ENCODE assay signal across 19 mouse cellular contexts in genomic region chr16:97759681-97760080, GRCm38 (mm10). TPM values are rescaled to one million over a fixed set of nuclear protein-coding genes. Genes with fewer than 3 reads are reported as not detected.
DNase-seq lines count a peak whose midpoint lies in the region; ATAC-seq and TF ChIP-seq lines count a peak whose summit lies in the region.
"Had no signal": no experiment of that assay in that cellular context is flagged by ENCODE, and none has a peak within 500 bp of the region (broad histone marks: within the 10 kb centered on the region; RNA-seq: fewer than 3 reads in every experiment).

No protein-coding gene starts in this region.

- H3K27me3 ChIP-seq in forebrain, embryonic 11.5 days (ENCODE audit: control insufficient read depth, insufficient read depth, low read length) = peaks cover 26% of the 10 kb centered on the region
- peaks cover 41% of the 10 kb centered on the region for H3K27me3 ChIP-seq in forebrain, embryonic 13.5 days
- H3K27me3 ChIP-seq in heart, postnatal 0 days (ENCODE audit: control insufficient read depth, insufficient read depth, low read length) = peaks cover 29% of the 10 kb centered on the region
- peaks cover 47% of the 10 kb centered on the region for H3K27me3 ChIP-seq in embryonic facial prominence, embryonic 13.5 days
- peaks cover 39% of the 10 kb centered on the region for H3K27me3 ChIP-seq in limb, embryonic 15.5 days
- H3K27me3 ChIP-seq: CH12.LX had no signal

- 18% methylated on average over 3 of the region's 3 CpGs for WGBS in forebrain, embryonic 11.5 days
- 9% methylated on average over 3 of the region's 3 CpGs for WGBS in forebrain, embryonic 13.5 days
- WGBS in heart, postnatal 0 days = 22% methylated on average over 3 of the region's 3 CpGs
- 28% methylated on average over 3 of the region's 3 CpGs for WGBS in embryonic facial prominence, embryonic 13.5 days
- WGBS in limb, embryonic 15.5 days = 37% methylated on average over 3 of the region's 3 CpGs

- H3K4me1 ChIP-seq in forebrain, embryonic 11.5 days (replicated peaks; ENCODE audit: control insufficient read depth, insufficient read depth, low read length) = peaks cover 5% of the 10 kb centered on the region; the same call in 1 of the 2 replicates
- H3K4me1 ChIP-seq in forebrain, embryonic 13.5 days = peaks cover 12% of the 10 kb centered on the region
- H3K4me1 ChIP-seq in heart, postnatal 0 days (ENCODE audit: control insufficient read depth, insufficient read depth) = peaks cover 11% of the 10 kb centered on the region; the same call in 1 of the 2 replicates
- peaks cover 12% of the 10 kb centered on the region for H3K4me1 ChIP-seq in embryonic facial prominence, embryonic 13.5 days
- H3K4me1 ChIP-seq in limb, embryonic 15.5 days = peaks cover 14% of the 10 kb centered on the region

- intact Hi-C loops in heart, postnatal 36 days (cut with DNase I) = no loop called here

- no peaks in the 10 kb centered on the region for H3K36me3 ChIP-seq in forebrain, embryonic 11.5 days (ENCODE audit: control insufficient read depth, insufficient read depth, low read length)
- H3K36me3 ChIP-seq in forebrain, embryonic 13.5 days (ENCODE audit: poor library complexity, severe bottlenecking) = no peaks in the 10 kb centered on the region
- H3K36me3 ChIP-seq in heart, postnatal 0 days (replicated peaks; ENCODE audit: control insufficient read depth, insufficient read depth, low read length) = no peaks in the 10 kb centered on the region
- H3K36me3 ChIP-seq in embryonic facial prominence, embryonic 13.5 days = no peaks in the 10 kb centered on the region
- no peaks in the 10 kb centered on the region for H3K36me3 ChIP-seq in limb, embryonic 15.5 days
- H3K36me3 ChIP-seq: midbrain, embryonic 15.5 days had no signal

- no peak for ATAC-seq in forebrain, embryonic 11.5 days (replicated peaks; ENCODE audit: low FRiP score)
- ATAC-seq in forebrain, embryonic 13.5 days = no peak
- no peak for ATAC-seq in heart, postnatal 0 days (ENCODE audit: insufficient read depth, low read depth)
- peak; percentile 32; the same call in 1 of the 2 replicates for ATAC-seq in embryonic facial prominence, embryonic 13.5 days (ENCODE audit: insufficient number of reproducible peaks, insufficient read depth, low FRiP score, low TSS enrichment, low read depth)
- peak; percentile 33; the same call in 1 of the 2 replicates for ATAC-seq in limb, embryonic 15.5 days (ENCODE audit: insufficient number of reproducible peaks, low FRiP score, low TSS enrichment, low read depth)
- ATAC-seq: hindbrain, embryonic 16.5 days; midbrain, embryonic 15.5 days had no signal

- DNase-seq in forebrain, embryonic 11.5 days (ENCODE audit: low spot score) = peak; percentile 41
- no peak for DNase-seq in heart, postnatal 0 days (ENCODE audit: low spot score)
- no peak for DNase-seq in heart, postnatal 36 days
- DNase-seq in gastrocnemius, postnatal 10 days = no peak
- DNase-seq in thymus, adult 18-20 months = no peak
- DNase-seq: adrenal gland, postnatal 25 days; cerebellum, postnatal 10 days; embryo, embryonic 11 days; liver; lung, adult 2 months; right cerebral cortex, postnatal 25 days; thymus, postnatal 14 days had no signal

- no peak for TF ChIP-seq CTCF in heart, postnatal 0 days (IDR thresholded peaks at IDR 0.05; ENCODE audit: low read depth)

- H3K9me3 ChIP-seq in forebrain, embryonic 11.5 days (ENCODE audit: control insufficient read depth, low read length) = no peaks in the 10 kb centered on the region
- H3K9me3 ChIP-seq in forebrain, embryonic 13.5 days (replicated peaks) = no peaks in the 10 kb centered on the region
- no peaks in the 10 kb centered on the region for H3K9me3 ChIP-seq in heart, postnatal 0 days (replicated peaks; ENCODE audit: control insufficient read depth, low read length)
- no peaks in the 10 kb centered on the region for H3K9me3 ChIP-seq in embryonic facial prominence, embryonic 13.5 days
- no peaks in the 10 kb centered on the region for H3K9me3 ChIP-seq in limb, embryonic 15.5 days
- H3K9me3 ChIP-seq: midbrain, embryonic 15.5 days had no signal

- H3K9ac ChIP-seq in forebrain, embryonic 11.5 days (ENCODE audit: low read length) = no peak overlapping the region
- H3K9ac ChIP-seq in forebrain, embryonic 13.5 days = no peak overlapping the region
- no peak overlapping the region for H3K9ac ChIP-seq in heart, postnatal 0 days (replicated peaks; ENCODE audit: low read depth, low read length)
- no peak overlapping the region for H3K9ac ChIP-seq in embryonic facial prominence, embryonic 13.5 days
- no peak overlapping the region for H3K9ac ChIP-seq in limb, embryonic 15.5 days
- H3K9ac ChIP-seq: midbrain, embryonic 15.5 days had no signal

- H3K4me3 ChIP-seq in forebrain, embryonic 11.5 days (ENCODE audit: low read depth, low read length) = no peak overlapping the region
- no peak overlapping the region for H3K4me3 ChIP-seq in forebrain, embryonic 13.5 days
- no peak overlapping the region for H3K4me3 ChIP-seq in heart, postnatal 0 days (ENCODE audit: low read depth, low read length)
- no peak overlapping the region for H3K4me3 ChIP-seq in embryonic facial prominence, embryonic 13.5 days
- no peak overlapping the region for H3K4me3 ChIP-seq in limb, embryonic 15.5 days
- H3K4me3 ChIP-seq: midbrain, embryonic 15.5 days had no signal

- no peak overlapping the region for H3K4me2 ChIP-seq in forebrain, embryonic 11.5 days (ENCODE audit: low read depth, low read length, severe bottlenecking)
- H3K4me2 ChIP-seq in forebrain, embryonic 13.5 days = no peak overlapping the region
- H3K4me2 ChIP-seq in heart, postnatal 0 days (ENCODE audit: low read depth, low read length) = no peak overlapping the region
- H3K4me2 ChIP-seq in embryonic facial prominence, embryonic 13.5 days = 0 out of 2 replicates have a peak overlapping the region, but pooled peaks have one; percentile 18
- H3K4me2 ChIP-seq in limb, embryonic 15.5 days = no peak overlapping the region
- H3K4me2 ChIP-seq: midbrain, embryonic 15.5 days had no signal

- no peak overlapping the region for H3K27ac ChIP-seq in forebrain, embryonic 11.5 days (ENCODE audit: low read depth, low read length)
- no peak overlapping the region for H3K27ac ChIP-seq in forebrain, embryonic 13.5 days
- H3K27ac ChIP-seq in heart, postnatal 0 days (ENCODE audit: low read depth) = 0 out of 2 replicates have a peak overlapping the region, but pooled peaks have one; percentile 44
- peak overlapping the region; percentile 60; the same call in 1 of the 2 replicates for H3K27ac ChIP-seq in embryonic facial prominence, embryonic 13.5 days
- H3K27ac ChIP-seq in limb, embryonic 15.5 days = no peak overlapping the region
- H3K27ac ChIP-seq: midbrain, embryonic 15.5 days had no signal

- TF ChIP-seq EP300 in heart, postnatal 0 days (IDR thresholded peaks at IDR 0.05; ENCODE audit: low read depth) = no peak

RNA-seq across cellular contexts. Expression of gene Ripk4, which starts 3.9 kb away (rescaled TPM):
- polyA plus RNA-seq in forebrain, embryonic 11.5 days (2014; fragmentation: Nextera tagmentation; extraction: Ambion mirVana) = 1.6 and 1.7 TPM in 2 replicates
- polyA plus RNA-seq in forebrain, embryonic 13.5 days (2015; fragmentation: Nextera tagmentation; extraction: Ambion mirVana) = 0.25 and 0.33 TPM in 2 replicates
- total RNA-seq in heart, postnatal 0 days (2014; rRNA removed; ENCODE audit: low replicate concordance) = 3.2 and 4.3 TPM in 2 replicates
- 1.1 and 1.3 TPM in 2 replicates for polyA plus RNA-seq in heart, postnatal 0 days (2015; fragmentation: Nextera tagmentation; extraction: Ambion mirVana)
- under 1 TPM in 1 of 2 experiments, not detected in 1; 0.19 TPM for total RNA-seq in heart, postnatal 36 days (2021)
- polyA plus RNA-seq in embryonic facial prominence, embryonic 13.5 days (2015; fragmentation: Nextera tagmentation; extraction: Ambion mirVana) = 16.0 and 16.3 TPM in 2 replicates
- 23.2 and 26.0 TPM in 2 replicates for polyA plus RNA-seq in limb, embryonic 15.5 days (2015; fragmentation: Nextera tagmentation; extraction: Ambion mirVana)
- total RNA-seq in gastrocnemius, postnatal 10 days (2021) = not detected
- total RNA-seq: gastrocnemius, postnatal 4 days had no signal

Comparison
In these comparisons a context has a peak if more than half of its experiments do, and no peak if none do; other contexts are left out.
1. ATAC-seq: peak in embryonic facial prominence, embryonic 13.5 days (single experiment) and limb, embryonic 15.5 days (single experiment); none in forebrain, embryonic 11.5 days (single experiment), forebrain, embryonic 13.5 days (single experiment) and heart, postnatal 0 days (single experiment).
2. H3K27ac ChIP-seq: peak in heart, postnatal 0 days (single experiment) and embryonic facial prominence, embryonic 13.5 days (single experiment); none in forebrain, embryonic 11.5 days (single experiment), forebrain, embryonic 13.5 days (single experiment) and limb, embryonic 15.5 days (single experiment).